Mouse (Mus musculus): ENCODE data around the gene Gm21586.
"Not testable (repeated sequence)": the region's sequence is repeated elsewhere in the genome, so short reads cannot be mapped to it uniquely, and the experiment has no call there.

Gm21586 gene

DNA sequence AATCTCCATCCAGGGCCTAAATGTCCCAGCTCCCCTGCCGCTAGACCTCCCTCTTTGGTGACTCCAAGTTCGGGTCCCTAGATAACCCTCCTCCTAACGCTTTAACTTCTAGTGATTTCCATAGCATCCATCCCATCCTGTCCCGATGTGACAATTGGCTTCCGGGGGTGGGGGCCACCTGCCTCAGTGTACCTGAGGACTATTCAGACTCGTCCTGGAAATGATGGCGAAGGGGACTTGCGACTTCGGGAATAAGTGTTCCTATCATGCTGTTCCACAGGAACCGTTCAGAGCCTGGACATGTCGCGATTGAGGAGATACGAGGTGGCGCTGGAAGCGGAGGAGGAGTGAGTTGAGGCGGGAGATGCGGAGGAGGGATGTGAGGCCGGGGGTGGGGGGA lies at the start of gene Gm21586:
Gene Gm21586, plus strand, starts transcription at position 301 of the 400 bp plus-strand sequence.
- not testable (repeated sequence) for DNase-seq

DNA sequence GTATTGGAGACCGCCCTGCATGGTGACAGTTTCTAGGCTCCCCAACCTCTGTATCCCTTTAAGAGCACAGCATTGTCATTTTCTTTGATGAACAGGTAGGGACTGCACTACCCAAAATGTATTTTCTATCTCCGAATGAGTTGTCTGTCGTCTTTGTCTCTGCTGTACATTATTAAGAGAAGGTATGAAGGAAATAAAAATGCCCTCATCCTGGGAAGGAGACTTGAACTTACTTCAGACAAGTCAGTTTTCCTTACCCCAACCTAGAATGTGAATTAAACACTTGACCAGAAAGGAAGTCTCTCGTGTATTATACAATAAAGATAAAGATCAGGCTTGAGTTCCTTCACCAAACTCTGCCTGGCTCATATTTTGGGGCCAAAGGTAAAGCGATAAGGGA lies 27.3 kb downstream of the Gm21586 start, which contains the start of gene Gm2163:
Gene Gm2163, plus strand, starts transcription at position 301 of the 400 bp plus-strand sequence.
- DNase-seq = not testable (repeated sequence)
